Mouse (Mus musculus) heart, postnatal 4 days (tissue): ENCODE measurements around the gene Fshr. TPM values are rescaled to one million over a fixed set of nuclear protein-coding genes. Genes with fewer than 3 reads are reported as not detected.
"Not testable (repeated sequence)": the region's sequence is repeated elsewhere in the genome, so short reads cannot be mapped to it uniquely, and the experiment has no call there.

Experiments
- DNase-seq: peaks from one replicate; pipeline ENCODE4 v3.0.0; 2021
- total RNA-seq, 2 experiments: library from RNA; stranded (reverse); gene quantifications; 2 replicates each; pipeline ENCODE4 v1.2.3; 2021

The Fshr gene
- not detected for total RNA-seq

DNA sequence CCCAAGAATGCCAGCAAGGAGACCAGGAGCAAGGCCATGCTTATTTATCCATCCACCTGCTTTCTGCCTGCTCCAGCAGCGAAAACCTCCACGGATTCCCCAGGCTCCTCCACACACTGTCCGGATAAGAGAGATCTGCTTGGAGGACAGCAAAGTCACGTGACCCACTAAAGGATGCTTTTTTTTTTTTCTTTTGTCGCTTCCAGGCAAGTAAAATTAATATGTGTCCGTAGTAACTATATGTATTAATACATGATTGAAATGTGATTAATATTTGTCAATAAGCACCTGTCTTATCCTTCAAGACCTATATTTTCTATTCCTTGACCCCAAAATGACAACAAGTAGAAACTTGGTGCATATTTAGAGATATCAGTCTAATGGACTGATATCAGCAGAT lies at the start of gene Fshr:
TSS of gene Fshr (minus strand) at position 101 of the 400 bp plus-strand sequence.
- no peak for DNase-seq

- DNase-seq = no peak
Measured at GRCm38 (mm10) chr17:89202181-89202580, 1.7 kb upstream of the Fshr start.

- no peak for DNase-seq
Measured at GRCm38 (mm10) chr17:89173545-89173944, 26.9 kb downstream of the Fshr start.

DNA sequence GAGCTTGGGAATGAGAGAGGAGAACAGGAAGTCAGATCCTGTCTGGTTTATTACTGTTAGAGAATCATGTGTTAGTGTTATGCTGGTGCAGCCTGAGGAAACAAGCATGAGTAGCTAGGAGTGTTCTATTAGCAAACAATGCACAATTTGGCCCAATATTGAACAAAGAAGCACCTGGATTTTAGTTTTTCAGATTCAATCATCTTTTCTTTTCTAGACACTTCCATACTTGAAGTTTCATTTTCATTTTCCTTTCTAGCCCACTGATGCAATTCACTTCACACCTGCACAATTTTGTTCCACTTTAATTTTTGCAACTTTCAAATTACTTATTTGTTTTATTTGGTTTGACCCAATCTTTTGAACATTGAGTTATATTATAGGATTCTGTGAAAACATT lies 35.7 kb downstream of the Fshr start:
- no peak for DNase-seq

DNA sequence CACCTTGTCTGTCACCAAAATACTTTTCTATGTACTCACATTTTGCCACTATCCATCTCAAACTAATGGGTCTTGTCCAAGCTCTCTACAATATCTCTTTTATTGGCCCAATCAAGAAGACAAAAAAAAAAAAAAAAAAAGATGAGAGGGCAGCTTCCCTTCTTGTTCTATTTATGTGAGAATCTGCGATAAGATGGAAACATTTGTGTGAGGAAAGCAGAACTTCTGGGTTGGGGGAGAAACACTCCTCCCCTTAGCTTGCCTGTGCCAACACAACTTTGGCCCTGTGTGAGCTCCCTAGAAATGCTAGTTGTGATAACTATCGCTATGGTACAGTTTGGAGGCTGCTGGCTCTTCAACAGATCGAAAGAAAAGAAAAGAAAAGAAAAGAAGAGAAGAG lies 38.0 kb downstream of the Fshr start:
- DNase-seq = no peak

GRCm38 (mm10) chr17:89159343-89159742 lies 41.1 kb downstream of the Fshr start:
- not testable (repeated sequence) for DNase-seq

- no peak for DNase-seq
Measured at GRCm38 (mm10) chr17:89144806-89145205, 55.7 kb downstream of the Fshr start.

- no peak for DNase-seq
Measured at GRCm38 (mm10) chr17:89120023-89120422, 80.5 kb downstream of the Fshr start.

DNA sequence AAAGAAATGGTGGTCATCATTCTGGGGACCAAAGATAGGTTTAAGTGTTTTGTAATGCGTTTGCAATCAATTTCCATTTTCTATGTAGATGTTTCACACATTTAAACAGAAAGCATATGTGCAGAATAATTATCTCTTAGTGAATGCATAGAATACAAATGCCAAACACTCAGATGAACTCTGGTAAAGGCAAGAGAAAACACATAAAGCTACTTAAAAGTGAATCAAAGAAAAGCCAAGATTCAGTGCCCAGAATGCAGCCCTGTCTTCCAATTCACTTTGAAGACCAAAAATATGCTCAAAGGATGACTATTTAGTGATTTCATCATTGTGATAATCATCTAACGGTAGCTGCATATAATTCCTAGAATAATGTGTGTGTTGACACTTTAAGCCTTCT lies 81.2 kb downstream of the Fshr start:
- no peak for DNase-seq

GRCm38 (mm10) chr17:89113944-89114343 lies 86.5 kb downstream of the Fshr start:
- no peak for DNase-seq

- DNase-seq = no peak
Measured at GRCm38 (mm10) chr17:89100719-89101350, 99.6 kb downstream of the Fshr start.

DNA sequence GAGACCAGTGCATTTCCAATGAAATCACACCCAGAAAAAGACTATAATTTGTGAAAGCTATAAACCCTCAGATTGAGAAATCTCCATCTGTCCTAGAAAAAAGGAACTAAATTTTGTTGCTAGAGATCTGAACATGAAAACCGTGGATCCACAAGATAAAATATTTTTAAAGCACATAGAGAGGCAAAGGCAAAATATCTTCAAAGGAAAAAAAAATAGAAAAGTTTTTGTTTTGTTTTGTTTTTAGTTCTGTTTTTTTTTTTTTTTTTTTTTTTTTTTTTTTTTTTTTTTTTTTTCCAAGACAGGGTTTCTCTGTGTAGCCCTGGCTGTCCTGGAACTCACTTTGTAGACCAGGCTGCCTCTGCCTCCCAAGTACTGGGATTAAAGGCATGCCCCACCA lies 100.7 kb downstream of the Fshr start:
- not testable (repeated sequence) for DNase-seq

DNA sequence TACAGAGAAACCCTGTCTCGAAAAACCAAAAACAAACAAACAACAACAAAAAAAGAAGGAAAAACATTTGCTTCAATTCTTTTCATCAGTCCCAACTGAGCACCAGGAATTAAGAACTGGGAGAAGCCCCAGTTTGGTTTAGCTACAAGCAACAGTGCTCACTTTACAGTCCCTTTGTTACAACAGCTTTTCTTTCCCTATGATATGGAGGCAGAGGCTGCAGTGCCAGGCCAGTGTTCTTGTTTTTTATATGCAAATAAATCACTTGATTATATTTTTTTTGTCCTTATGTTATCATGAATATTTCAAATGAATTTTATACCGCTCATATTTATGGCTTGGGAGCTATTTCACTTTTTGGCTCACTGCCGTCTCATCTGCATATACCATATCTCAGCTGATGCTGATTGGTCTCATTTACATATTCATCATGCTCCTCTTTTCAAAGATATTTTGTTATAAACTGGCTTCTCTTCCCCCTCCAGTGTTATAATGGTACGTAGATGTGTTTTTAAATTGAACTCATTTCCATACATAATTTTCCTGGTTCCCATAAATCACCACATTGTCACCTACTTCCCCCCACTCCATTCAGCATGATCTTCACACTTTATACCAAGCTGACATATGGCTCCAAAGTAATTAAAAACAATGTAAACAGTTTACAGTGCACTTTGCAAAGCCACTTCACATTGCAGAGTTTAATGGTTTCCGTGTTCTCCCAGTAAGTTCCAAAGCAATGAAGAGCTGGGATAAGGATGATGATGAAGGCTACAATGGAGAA lies 110.6 kb downstream of the Fshr start:
- DNase-seq = no peak

DNA sequence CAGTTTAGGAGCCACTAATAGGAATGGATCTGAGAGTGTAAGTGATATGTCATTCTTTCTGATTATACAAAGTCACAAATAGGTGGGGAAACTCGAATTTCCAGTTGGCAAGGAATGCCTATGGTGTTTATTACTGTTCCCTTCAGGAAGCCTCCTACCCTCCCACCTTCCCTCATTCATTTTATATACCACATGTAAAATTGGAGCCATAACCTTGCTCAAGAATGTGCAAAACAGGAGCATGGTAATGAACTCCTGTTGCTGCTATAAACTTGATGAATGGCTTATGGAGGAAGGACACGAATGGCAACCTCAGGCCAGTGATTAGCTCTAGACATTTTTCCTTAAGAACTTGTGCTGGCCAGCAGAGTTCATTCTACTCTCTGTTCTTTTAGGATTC lies 117.6 kb downstream of the Fshr start:
- no peak for DNase-seq

GRCm38 (mm10) chr17:89079706-89080105 lies 120.8 kb downstream of the Fshr start:
- DNase-seq = no peak

DNA sequence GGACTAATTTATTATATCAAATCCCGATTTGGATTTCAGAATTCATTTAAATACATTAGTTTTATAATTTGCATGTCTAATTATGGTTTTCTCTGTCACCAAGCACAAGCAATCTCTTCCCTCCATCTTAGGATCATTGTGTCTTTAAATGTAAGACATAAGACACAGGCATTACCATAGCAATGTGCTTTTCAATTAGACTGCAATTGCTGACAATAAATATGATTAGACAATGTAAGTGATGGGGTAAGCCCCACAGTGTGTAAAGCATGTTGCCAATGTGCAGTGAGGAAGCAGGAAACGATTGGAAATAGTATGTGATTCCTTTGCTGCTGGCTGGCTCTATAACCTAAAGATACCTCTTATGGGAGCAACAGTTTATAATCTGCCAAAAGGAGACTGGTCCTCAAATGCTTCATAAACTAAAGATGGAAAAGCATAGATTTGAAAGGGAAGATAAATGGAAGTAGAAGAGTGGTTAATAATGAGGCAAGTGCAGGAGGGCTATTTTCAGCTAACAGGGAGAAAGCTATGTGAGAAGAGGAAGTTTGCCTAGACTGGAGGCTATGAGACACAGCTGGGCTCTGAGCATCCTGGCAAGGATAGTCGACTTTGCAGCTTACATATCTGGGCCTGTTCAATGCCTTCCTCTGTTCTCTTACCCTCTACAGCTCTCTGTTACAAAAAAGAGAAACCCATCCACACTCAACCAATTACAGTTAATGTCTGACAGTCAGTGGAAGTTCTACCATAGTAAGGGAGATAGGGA lies 136.0 kb downstream of the Fshr start:
- DNase-seq = no peak

DNA sequence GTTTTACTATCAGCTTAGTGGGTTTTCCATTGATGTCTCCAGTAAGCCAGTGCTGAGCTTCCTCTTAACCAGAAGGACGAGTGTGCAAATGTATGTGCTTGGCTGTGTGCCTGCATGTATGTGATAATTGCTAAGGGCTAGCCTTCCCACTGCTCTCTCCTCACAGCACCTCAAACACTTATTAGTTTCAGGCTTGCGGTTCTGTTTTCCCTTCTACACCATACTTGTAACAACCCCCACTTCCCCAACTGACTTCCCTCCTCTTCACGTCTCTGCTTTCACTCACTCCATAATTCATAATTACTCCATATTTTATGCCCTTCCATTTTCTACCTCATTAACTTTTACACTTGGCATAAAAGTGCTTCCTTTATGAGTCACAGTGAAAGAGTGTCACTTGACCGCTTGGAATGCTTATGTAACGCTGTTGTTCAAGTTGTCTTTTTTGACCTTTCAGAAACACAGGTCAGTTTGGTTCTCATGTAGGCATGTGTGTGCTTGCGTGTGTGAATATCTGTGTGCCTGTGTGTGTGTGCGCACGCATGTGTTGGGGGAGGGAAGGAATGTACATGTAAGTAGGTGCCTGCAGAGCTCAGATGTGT lies 138.0 kb downstream of the Fshr start:
- DNase-seq = no peak

GRCm38 (mm10) chr17:89051031-89051563 lies 149.4 kb downstream of the Fshr start:
- no peak for DNase-seq

- DNase-seq = no peak
Measured at GRCm38 (mm10) chr17:89049071-89049470, 151.4 kb downstream of the Fshr start.

DNA sequence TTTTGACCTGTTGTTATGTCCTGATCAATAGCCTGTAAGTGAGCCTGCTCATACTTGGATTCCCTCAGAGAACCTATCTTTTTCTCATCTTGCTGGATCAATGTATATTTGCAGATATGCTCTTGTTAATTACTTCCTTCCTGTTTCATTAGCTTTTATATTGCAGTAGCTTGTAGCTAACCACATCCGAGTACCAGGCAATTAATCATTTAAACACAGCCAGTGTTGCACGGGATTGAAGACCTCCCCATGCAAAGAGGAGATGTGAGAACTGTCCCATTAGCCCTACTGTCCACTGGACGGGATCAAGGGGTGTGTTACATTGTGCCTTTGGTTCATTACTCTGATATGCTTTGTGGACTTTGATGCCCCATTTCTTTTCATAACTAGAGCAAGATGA lies 154.5 kb downstream of the Fshr start:
- DNase-seq = no peak

- no peak for DNase-seq
Measured at GRCm38 (mm10) chr17:89036723-89037122, 163.8 kb downstream of the Fshr start.

GRCm38 (mm10) chr17:89036049-89036448 lies 164.4 kb downstream of the Fshr start:
- DNase-seq = no peak

DNA sequence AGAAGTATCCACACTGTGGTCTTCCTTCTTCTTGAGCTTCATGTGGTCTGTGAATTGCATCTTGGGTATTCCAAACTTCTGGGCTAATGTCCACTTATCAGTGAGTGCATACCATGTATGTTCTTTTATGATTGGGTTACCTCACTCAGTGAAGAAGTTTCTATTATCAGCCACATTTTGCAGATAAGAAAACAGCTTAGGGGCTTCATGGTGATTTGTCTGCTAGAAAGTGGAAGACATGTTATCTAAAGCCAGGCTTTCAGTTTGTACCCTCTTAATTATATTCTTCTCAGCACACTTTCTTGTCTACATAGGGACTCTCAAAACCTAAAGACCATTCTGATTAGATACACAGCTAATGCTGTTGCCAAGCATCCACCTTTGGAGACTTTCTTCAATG lies 165.8 kb downstream of the Fshr start:
- DNase-seq = no peak
